Mouse (Mus musculus): Measurements from ENCODE around the gene Ndufs1.
"Not testable (repeated sequence)": the region's sequence is repeated elsewhere in the genome, so short reads cannot be mapped to it uniquely, and the experiment has no call there.

The Ndufs1 gene

DNA sequence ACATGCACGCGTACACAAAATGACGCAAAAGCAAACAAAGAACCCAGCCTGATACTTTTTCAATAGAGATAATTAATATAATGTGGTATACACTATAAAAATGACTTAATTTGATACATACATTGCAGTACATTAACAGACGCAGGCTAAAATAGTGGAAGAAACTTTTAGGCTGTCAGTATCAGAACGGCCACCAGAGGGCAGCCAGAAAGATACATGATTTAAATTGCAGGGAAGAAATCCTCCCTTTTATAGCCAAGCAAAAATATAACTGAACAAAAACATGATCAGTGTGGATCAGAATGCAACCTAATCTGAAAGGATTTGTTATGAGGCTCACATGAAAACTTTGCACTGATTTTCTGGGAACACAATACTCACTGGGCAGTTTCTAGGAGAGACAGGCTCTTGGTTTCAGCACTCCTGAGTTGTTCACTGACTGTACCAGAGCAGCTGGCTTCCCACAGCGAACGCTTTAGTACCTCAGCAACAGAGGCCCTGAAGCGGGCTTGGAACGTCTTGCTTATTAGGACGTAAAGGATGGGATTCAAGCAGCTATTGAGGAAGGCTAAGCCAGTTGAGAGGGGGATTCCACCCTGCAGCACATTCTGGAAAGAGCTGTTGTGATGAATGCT lies 6.1 kb upstream of the Ndufs1 start:
- DNase-seq: peak; percentile 30 to 78

DNA sequence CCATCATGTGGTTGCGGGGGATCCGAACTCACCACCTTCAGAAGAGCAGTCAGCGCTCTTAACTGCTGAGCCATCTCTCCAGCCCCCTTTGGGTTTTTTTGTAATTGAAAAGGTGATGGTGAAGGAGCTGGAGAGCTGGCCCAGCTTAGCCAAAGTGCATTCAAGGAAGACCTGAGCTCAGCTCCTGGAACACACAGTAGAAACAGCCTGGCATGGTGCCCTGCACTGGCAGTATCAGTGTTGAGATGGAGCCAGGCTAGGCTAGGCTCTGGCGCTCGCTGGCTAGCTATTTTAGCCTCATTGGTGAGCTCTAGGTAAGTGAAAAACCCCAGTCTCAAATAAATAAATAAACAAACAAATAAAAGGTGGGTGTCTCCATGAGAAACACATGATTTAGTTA lies 5.6 kb upstream of the Ndufs1 start:
- peak; percentile 66 to 85 for DNase-seq

- no peak for DNase-seq
Measured at GRCm38 (mm10) chr1:63181480-63181879, 4.8 kb upstream of the Ndufs1 start.

DNA sequence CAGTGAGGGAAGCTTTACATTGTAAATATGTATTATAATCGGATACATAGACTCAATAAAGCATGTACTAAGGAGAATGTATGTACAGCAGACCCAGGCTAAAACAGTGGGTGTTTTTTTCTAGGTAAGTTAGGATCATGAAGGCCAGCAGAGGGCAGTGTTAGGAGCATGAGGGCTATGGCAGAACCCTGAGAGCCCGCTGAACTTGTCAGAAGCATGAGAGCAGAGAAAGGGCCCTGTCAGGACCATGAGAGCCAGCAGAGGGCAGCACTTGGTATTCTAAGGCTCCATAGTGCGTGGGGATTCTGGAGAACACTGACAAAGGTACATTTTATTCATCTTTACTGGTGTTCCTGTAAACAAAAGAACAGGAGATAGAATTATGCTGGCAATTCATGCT lies 4.4 kb upstream of the Ndufs1 start:
- DNase-seq: peak; percentile 95 to 97

GRCm38 (mm10) chr1:63180575-63180974 lies 3.9 kb upstream of the Ndufs1 start:
- DNase-seq: not testable (repeated sequence)

DNA sequence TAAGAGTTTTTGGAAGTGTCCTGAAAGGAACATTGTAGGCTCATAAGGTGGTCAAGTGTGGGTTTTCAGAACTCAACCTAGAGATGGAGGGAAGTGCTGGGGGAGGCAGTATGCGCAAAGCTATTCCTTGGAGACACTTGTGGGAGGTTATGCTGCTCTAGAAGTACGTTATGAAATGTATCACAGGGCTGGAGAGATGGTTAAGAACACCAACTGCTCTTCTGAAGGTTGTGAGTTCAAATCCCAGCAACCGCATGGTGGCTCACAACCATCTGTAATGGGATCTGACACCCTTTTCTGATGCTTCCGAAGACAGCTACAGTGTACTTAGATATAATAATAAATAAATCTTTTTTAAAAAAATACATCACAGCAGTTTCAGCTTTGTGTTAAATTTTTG lies 3.5 kb upstream of the Ndufs1 start:
- no peak for DNase-seq

DNA sequence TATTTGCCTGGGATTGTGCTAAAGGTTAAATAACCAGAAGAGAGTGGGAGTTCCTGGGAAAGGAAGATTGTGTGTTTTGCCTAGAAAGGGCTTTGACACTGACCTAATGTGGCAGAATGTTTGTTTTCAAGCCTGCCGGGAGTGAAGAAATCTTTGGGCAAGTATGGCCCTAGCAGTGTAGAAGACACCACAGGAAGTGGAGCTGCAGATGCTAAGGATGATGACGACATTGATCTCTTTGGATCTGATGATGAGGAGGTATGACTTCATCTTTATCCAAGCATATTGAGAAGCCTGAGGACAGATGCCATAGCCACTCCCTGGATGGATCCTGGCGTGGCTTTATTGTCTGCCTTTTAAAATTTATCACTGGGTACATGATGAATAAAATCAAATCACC lies 1.7 kb upstream of the Ndufs1 start:
- DNase-seq: no peak

DNA sequence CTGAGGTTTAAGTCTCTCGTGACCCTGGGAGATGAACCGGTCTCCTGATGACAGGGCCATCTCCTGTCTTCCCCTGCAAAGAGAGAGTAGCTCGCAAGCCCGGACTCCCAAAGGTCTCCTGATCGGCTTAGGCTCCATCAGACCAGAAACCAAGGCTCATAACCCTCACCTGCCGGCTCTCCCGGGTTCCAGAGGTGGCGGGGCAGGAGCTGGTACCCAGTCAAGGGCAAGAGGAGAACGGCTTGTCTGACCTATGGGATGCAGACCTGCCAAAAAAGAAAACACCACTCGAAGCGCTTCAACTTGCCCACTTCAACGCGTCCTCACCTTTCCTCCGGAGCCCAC lies 402 bp downstream of the Ndufs1 start:
- no peak for DNase-seq

- peak in 1 of 2 experiments; percentile 39 for DNase-seq
Measured at GRCm38 (mm10) chr1:63175853-63176252, 780 bp downstream of the Ndufs1 start.

- no peak for DNase-seq
Measured at GRCm38 (mm10) chr1:63168638-63169037, 8.0 kb downstream of the Ndufs1 start.

DNA sequence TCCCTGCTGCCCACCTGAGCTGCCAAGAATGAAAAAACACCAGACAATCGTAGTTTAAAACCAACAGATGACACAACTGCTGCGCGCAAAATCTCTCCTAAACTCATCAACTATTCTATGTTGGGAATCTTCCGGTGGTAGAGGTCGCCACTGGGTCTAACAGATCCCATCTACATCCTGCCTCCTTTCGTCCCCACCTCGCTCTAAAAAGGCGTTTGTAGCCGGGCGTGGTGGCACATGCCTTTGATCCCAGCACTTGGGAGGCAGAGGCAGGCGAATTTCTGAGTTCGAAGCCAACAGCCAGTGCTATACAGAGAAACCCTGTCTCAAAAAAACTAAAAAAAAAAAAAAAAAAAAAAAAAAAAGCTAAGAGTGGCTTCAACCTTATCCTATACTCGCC lies 36.4 kb downstream of the Ndufs1 start:
- DNase-seq: no peak

DNA sequence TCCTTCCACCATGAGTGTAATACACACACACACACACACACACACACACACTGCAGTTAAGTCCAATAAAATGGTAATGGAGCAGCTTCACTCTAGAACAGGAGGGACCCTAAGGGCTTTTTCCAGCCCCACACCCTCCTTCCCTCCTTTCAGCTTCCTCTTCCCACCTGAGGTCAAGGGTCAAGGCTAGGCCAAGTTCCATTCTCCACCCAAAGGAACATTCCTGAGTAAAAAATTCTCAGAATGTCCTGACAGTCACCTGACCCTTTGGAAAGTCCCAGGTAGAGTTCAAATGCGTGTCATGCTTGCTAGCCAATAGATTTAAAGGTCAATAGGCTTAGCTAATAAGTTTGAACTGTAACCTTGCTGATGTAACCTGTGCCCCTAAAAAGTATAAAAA lies 38.0 kb downstream of the Ndufs1 start:
- DNase-seq: peak; percentile 24 to 50

DNA sequence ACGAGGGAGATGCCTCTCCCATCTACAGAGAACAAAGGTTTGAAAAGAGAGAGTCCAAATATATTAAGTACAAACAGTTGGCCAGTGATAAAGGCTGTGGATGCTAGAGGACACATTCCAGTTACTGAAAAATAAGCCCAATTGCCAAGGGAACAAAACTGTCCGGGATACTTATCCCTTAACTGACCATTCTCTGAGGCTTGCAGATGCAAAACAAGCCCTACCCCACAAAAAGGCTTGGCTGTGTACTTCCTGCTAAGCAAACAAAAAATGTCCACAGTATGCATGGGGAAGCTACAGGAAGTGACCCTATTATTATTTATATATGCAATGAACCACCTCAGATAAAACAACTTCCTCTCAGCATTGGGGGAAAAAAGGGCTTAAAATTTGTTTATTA lies 38.7 kb downstream of the Ndufs1 start:
- DNase-seq: no peak

- DNase-seq: no peak
Measured at GRCm38 (mm10) chr1:63134530-63134929, 42.1 kb downstream of the Ndufs1 start.

- DNase-seq: no peak
Measured at GRCm38 (mm10) chr1:63131766-63132165, 44.9 kb downstream of the Ndufs1 start.

DNA sequence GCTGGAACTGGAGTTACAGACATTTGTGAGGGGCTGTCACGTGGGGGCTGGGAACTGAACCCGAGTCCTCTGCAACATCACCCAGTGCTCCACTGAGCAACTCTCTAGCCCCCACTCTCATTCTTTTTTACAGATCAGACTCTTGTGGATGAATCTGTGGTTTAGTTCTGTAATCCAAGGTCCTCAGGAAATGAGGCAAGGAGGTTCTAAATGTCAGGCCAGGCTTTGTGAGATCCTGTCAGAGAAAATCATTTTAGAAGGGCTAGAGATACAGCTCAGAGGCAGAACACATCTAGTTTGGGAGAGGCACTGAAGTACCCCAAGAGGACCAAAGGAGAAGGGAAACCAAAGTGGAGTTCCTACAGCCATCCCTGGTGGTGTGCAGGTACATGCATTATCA lies 45.8 kb downstream of the Ndufs1 start:
- DNase-seq: no peak

GRCm38 (mm10) chr1:63129857-63130690 lies 46.6 kb downstream of the Ndufs1 start:
- DNase-seq: peak; percentile 48 to 58

- peak; percentile 11 to 34 for DNase-seq
Measured at GRCm38 (mm10) chr1:63129273-63129672, 47.4 kb downstream of the Ndufs1 start.

GRCm38 (mm10) chr1:63126206-63126605 lies 50.4 kb downstream of the Ndufs1 start:
- DNase-seq: no peak

DNA sequence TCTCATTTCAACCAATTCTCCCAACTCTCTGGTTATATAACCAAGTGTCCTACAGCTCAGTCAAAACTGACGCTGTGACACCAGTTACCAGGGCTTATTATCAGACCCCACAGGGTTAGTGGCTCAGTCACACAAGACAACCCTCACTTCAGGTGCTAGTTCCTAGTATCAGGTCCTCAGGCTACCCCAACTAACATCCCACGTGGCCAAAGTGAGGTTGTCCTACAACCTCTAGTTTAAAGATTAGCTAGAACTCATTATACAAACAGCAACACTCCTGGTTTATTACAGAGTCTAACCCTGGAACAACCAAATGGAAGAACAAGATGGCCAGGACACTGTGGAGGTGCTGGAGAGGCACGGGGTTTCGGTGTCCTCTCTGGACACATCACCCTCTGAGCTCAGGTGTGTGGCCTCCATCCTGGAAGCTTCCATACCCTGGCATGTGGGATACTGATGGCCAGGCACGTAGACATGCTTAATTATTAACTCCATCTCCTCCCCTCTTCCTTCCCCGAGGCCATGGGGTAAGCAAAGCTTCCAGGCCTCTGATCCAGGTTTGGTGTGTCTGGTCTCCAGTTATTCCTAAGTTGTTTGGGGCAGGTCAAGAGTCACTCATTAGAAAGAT lies 52.7 kb downstream of the Ndufs1 start:
- peak; percentile 59 to 80 for DNase-seq

GRCm38 (mm10) chr1:63122005-63122404 lies 54.6 kb downstream of the Ndufs1 start:
- no peak for DNase-seq

GRCm38 (mm10) chr1:63120382-63120781 lies 56.3 kb downstream of the Ndufs1 start:
- no peak for DNase-seq

DNA sequence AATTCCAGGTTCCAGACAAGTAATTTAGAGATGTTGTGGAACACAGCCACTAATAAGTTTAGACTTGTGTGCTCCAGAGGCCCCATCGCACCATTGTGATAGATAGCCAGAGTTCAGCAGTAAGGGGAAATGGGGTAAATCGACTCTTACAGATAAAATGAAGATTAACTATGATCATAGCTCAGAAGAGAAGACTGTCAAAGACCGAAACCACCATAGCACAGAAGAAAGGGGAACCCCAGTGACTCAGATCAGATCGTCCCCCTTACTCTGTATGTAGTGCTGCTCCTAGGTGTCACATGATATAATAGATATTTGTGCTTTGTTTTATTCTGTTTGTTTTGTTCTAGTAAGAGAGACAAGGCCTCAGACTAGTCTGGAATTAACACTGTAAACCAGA lies 57.0 kb downstream of the Ndufs1 start:
- no peak for DNase-seq

DNA sequence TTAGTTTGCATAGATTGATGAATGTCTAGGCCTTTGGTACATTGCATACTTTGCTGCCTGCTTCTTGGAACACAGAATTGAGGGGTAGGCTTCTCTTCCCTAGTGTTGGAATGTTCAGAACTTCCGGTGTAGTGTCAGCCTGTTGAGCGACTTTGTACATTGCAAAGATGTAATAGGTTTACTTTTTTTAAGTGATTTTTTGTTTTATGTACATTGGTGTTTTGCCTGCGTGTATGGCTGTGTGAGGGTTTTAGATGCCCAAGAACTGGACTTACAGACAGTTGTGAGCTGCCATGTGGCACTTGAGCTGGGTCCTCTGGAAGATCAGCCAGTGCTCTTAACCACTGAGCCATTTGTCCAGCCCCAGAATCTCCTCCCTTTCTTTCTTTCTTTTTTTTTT lies 61.1 kb downstream of the Ndufs1 start:
- peak in 1 of 2 experiments; percentile 15 for DNase-seq

Data from kidney, postnatal 36 days (tissue).